Mouse (Mus musculus) kidney, adult 11 months (tissue): ENCODE results near the gene Ncor1.
"Not testable (repeated sequence)": the region's sequence is repeated elsewhere in the genome, so short reads cannot be mapped to it uniquely, and the experiment has no call there.

ENCODE experiments used
- DNase-seq: peaks from one replicate; pipeline ENCODE4 v3.0.0; 2022

Gene Ncor1

GRCm38 (mm10) chr11:62458276-62458724, at the start of gene Ncor1, which contains the start of gene Pigl:
Gene Ncor1 (minus strand): TSS chr11:62458541.
Gene Pigl (plus strand): TSS chr11:62458460.
- peak; percentile 85 for DNase-seq

DNA sequence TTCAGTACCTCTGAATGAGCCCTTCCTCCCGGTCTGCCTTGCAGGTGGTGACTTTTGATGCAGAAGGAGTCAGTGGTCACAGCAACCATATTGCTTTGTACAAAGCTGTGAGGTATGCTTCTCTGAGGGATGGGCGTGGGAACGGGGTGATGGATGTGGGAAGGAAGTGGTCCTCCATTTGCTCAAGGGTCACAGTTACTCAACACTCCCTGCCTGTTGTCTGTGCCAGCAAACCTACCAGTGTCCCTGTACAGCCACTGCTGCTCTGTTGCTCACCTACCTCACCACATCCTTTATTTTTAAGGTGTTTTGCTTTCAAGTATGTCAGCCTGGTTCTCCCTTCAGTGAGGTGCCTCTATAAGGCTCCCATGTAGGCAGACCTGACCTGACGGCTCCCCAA, 49.3 kb upstream of the Ncor1 start:
- no peak for DNase-seq

DNA sequence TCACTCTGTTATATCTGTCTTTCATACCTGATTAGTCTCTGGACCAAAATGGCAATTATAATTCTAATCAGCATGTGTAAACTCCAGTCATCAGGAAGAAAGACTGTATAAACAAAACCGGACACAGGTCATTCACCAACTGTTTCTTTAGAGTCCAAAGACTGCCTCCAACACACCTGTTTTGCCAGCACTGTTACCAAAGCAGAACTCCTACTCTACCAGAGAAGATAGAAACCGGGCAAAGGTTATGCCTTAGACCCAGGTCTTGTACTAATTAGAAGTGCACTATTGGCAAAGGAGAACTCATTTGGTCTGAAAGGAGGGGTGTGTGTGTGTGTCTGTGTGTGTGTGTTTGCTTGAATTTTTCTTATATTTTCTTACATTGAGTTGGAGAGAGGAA, 42.2 kb upstream of the Ncor1 start:
- peak; percentile 35 for DNase-seq

DNA sequence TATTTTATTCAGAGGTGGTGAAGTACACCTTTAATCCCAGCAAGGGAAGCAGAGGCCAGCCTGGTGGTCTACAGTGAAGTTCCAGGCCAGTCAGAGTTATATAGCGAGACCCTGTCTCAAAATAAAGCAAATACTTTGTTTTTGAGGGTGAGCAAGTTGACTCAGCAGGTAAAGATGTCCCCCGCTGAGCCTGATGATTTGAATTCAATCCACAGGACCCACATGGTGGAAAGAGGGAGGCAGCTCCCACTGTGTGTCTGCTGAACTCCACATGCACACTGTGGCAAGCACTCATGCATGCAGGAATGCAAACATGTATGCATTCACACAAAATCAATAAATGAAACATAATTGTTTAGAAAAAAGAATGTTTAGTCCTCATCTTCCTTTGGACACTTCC, 40.5 kb upstream of the Ncor1 start:
- DNase-seq, result no peak

DNA sequence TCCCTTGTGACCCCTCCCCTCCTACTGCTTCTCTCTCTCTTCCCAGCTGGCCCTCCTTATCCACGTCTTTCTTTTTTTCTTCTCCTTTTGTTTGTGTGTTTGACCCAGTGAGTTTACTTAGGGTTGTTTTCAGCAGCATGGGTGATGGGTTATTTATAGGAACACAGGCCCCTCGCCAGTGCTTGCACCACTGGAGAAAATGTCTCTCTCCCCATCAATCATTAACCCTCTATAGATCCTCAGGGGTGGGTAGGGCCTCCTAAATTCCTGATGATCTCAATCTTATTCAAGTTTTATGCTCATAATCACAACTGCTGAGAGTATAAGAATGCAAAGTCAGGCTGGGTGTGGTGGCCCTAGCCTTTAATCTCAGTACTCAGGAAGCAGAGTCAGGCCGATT, 38.8 kb upstream of the Ncor1 start:
- DNase-seq, result no peak

GRCm38 (mm10) chr11:62496151-62496715, 37.9 kb upstream of the Ncor1 start:
- no peak for DNase-seq

- DNase-seq, result peak; percentile 42
Observed at GRCm38 (mm10) chr11:62495276-62495801, 37.0 kb upstream of the Ncor1 start.

- DNase-seq, result peak; percentile 94
Observed at GRCm38 (mm10) chr11:62494754-62495275, 36.5 kb upstream of the Ncor1 start.

DNA sequence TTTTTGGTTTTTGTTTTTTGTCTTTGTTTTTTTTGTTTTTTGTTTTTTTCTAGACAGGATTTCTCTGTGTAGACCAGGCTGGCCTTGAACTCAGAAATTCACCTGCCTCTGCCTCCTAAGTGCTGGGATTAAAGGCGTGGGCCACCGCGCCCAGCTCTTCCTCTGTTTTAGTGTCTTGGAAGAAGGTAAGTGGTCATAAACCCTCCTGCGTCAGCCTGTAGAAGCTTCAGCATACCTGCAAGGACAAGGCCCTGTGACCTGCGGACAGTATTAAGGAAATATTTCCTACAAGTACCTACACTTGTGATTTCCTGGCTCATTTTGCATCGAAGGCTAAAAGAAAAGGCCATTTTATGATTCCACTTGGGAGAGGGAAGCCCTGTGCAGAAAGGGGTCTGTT, 35.4 kb upstream of the Ncor1 start:
- no peak for DNase-seq

DNA sequence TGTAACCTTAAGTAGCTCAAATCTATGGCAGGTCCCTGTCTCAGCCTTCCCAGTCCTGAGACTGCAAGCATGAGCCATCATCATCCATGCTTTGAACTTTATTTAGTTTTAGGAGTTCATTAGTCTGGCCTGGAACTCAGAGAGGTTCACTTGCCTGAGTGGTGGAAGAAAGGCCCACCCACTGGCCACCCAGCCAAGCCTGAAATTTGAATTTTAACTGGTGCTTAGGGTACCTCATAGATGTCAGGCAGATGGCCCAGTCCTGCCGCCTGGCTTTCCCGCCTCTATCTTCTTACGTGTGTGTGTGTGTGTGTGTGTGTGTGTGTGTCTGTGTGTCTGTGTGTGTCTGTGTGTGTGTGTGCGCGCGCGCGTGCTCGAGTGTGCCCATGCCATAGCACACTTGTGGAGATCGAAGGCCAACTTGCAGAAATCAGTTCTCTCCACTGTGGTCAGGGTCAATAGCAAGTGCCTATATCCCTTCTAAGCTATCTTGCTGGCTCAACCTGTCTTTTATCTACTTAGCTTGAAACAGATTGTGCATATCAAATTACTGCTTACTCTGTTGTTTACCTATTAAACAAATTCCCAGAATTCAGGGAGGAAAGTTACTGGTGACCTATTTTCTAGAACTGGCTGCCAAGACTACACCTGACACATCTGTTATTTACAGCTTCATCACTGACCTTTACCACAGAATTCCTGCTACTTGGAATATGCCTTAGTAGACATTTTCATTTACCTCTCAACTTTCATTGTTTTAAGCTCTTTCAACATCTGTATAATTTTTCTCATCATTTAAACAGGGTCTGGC, 29.4 kb upstream of the Ncor1 start:
- peak; percentile 39 for DNase-seq

- no peak for DNase-seq
Observed at GRCm38 (mm10) chr11:62486949-62487348, 28.6 kb upstream of the Ncor1 start.

DNA sequence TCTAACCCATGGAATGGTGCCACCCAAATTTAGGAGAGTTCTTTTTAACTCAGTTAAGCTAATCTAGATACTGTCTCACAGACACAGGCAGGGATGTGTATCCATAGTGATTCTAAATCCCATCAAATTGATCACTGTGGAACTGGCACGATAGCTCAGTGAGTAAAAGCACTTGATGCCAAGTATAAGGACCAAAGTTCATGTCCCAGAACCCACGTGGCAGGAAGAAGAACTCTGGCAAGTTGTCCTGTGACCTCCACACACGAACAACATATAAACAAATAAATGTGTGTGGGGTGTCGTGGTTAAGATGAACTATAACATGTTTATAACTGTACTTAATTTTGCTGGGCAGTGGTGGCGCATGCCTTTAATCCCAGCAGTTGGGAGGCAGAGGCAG, 21.2 kb upstream of the Ncor1 start:
- peak; percentile 35 for DNase-seq

DNA sequence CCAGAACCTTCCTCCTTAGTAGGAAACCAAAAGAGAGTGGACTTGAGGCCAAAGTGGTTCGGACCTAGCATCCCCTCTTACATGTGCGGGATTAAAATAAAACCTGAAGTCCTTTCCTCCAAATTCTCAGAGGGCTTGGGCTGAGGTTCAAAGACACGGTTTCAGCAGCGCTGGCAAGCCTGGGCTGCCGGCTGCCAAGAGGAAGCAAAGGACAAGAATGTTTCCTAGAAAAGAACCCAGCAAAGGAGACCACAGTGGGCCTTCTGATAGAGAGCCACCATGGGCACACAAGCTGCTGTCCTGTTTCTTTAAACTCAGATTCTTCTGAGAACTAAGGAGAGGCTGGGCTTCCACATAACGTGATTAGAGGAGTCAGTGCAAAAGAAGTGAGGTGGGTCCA, 20.6 kb upstream of the Ncor1 start:
- peak; percentile 51 for DNase-seq

- no peak for DNase-seq
Observed at GRCm38 (mm10) chr11:62476156-62476555, 17.8 kb upstream of the Ncor1 start.

GRCm38 (mm10) chr11:62473516-62473915, 15.2 kb upstream of the Ncor1 start:
- peak; percentile 40 for DNase-seq

DNA sequence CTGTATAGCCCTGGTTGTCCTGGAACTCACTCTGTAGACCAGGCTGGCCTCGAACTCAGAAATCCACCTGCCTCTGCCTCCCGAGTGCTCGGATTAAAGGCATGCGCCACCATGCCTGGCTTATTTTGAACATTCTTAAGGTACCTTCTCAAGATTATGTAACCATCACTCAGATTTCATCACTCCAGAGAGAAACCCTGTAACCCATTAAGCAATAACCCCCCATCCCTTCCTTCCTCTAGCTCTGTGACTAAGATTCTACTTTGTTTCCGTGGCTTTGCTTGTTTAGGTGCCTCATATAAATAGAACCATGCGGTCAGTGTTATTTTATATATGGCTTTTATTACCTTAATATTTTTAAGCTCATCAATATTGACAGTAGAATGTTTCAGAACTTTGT, 12.1 kb upstream of the Ncor1 start:
- DNase-seq, result no peak

DNA sequence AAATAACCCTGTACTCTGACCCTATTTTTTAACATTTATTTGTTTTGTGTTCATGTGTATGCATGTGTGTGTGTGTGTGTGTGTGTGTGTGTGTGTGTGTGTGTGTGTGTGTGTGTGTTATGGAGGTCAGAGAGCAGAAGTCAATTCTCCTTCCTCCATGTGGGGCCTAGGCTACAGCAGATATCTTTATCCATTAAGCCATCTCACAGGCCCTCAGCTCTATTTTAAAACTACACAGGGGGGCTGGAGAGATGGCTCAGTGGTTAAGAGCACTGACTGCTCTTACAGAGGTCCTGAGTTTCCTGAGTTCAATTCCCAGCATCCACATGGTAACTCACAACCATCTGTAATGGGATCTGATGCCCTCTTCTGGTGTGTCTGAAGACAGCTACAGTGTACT, 8.9 kb upstream of the Ncor1 start:
- not testable (repeated sequence) for DNase-seq

DNA sequence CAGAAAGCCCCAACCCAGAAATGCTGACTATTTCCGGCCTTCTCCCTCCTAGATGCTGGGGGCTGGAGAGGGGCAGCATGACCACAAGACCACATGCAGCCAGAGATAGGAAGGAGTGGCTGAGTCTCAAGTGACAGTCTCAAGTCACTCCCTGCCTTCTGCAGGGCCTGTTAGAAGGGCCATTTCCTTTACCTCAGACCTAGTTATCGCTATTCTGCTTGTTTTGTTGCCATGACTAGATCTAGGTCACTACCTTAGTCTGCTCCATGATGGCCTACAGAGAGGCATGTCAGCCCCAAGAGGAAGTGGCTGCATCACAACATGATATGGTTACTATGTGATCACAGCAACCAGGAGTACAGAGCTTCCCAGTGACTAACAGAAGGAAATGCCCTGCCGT, 8.2 kb upstream of the Ncor1 start:
- no peak for DNase-seq

- DNase-seq, result no peak
Observed at GRCm38 (mm10) chr11:62465849-62466248, 7.5 kb upstream of the Ncor1 start.

- no peak for DNase-seq
Observed at GRCm38 (mm10) chr11:62464696-62465095, 6.4 kb upstream of the Ncor1 start.

DNA sequence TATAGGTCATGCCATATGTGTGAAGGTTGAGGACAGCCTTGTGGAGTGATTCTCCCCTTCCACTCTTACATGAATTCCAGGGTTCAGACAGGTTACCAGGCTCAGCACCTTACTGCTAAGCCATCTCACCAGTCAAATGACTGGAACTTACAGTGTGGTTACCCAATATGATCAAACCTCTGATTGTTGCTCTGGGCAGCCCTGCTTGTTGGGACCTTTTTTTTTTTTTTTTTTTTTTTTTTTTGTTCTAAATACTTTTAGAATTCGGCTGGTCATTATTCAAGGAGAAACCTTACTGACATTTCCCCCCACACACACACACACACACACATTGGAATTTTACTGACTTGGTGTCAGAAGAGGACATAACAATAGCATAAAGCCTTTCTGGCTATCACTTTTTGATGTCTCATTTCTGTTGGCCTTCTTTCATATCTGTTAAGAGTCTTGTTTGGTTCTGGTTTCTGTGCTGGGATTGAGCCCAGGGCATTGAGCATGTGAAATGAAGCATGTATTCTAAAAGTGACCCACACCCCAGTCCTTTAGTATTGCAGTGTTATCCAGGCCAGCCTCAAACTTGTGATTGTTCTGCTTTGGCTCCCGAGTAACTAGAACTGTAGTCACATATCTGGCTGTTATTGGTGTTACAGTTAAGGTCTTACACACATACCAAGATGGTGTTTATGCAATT, 5.0 kb upstream of the Ncor1 start:
- no peak for DNase-seq

DNA sequence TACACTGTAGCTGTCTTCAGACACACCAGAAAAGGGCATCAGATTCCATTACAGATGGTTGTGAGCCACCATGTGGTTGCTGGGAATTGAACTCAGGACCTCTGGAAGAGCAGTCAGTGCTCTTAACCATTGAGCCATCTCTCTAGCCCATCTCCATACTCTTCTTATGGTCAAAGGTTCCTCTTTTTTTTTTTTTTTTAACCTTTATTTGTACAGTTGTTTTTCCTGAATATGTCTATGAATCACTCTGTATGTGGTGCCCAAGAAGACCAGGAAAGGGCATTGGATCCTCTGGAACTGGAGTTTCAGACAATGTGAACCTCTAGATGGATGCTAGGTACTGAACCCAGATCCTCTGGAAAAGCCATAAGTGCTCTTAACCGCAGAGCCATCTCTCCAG, 4.2 kb upstream of the Ncor1 start:
- DNase-seq, result not testable (repeated sequence)

GRCm38 (mm10) chr11:62458780-62459179, 439 bp upstream of the Ncor1 start:
- no peak for DNase-seq
